ENCODE assay signal across 9 mouse cellular contexts in genomic region chr14:120287121-120287986, GRCm38 (mm10). TPM values are rescaled to one million over a fixed set of nuclear protein-coding genes. Genes with fewer than 3 reads are reported as not detected.
DNase-seq lines count a peak whose midpoint lies in the region; ATAC-seq and TF ChIP-seq lines count a peak whose summit lies in the region.
"Had no signal": no experiment of that assay in that cellular context is flagged by ENCODE, and none has a peak within 500 bp of the region (broad histone marks: within the 10 kb centered on the region; RNA-seq: fewer than 3 reads in every experiment).

No protein-coding gene starts in this region.

- H3K27ac ChIP-seq in kidney, adult 2 months (ENCODE audit: insufficient read depth, low read depth, low read length), result peak overlapping the region; percentile 19; the same call in 1 of the 2 replicates
- H3K27ac ChIP-seq in ES-E14 (ENCODE audit: insufficient read depth, low read depth, low read length, poor library complexity, severe bottlenecking), result peak overlapping the region; percentile 79
- H3K27ac ChIP-seq in embryonic facial prominence, embryonic 11.5 days (replicated peaks; ENCODE audit: low read depth, low read length), result peak overlapping the region; percentile 68
- H3K27ac ChIP-seq in limb, embryonic 15.5 days, result peak overlapping the region; percentile 78

- TF ChIP-seq POLR2A in kidney, adult 2 months (IDR thresholded peaks at IDR 0.05; ENCODE audit: low read depth, low read length), result no peak

- no peak overlapping the region for H3K4me2 ChIP-seq in embryonic facial prominence, embryonic 11.5 days (ENCODE audit: low read depth, low read length)
- H3K4me2 ChIP-seq in limb, embryonic 15.5 days, result 0 out of 2 replicates have a peak overlapping the region, but pooled peaks have one; percentile 12

- H3K9me3 ChIP-seq in ES-E14 (ENCODE audit: control insufficient read depth, insufficient read depth, low read depth, low read length), result no peaks in the 10 kb centered on the region
- no peaks in the 10 kb centered on the region for H3K9me3 ChIP-seq in embryonic facial prominence, embryonic 11.5 days (replicated peaks; ENCODE audit: control insufficient read depth, low read length)
- no peaks in the 10 kb centered on the region for H3K9me3 ChIP-seq in limb, embryonic 15.5 days

- TF ChIP-seq CTCF in kidney, adult 2 months (conservative IDR thresholded peaks at IDR 0.05; ENCODE audit: insufficient read depth, insufficient read length, low read depth, low read length), result no peak

- no peaks in the 10 kb centered on the region for H3K36me3 ChIP-seq in kidney, adult 2 months (ENCODE audit: control insufficient read depth, insufficient read depth, low read length)
- H3K36me3 ChIP-seq in ES-E14 (ENCODE audit: control insufficient read depth, insufficient read depth, low read length, poor library complexity, severe bottlenecking), result no peaks in the 10 kb centered on the region
- no peaks in the 10 kb centered on the region for H3K36me3 ChIP-seq in embryonic facial prominence, embryonic 11.5 days (replicated peaks; ENCODE audit: control insufficient read depth, insufficient read depth, low read depth, low read length)
- H3K36me3 ChIP-seq in limb, embryonic 15.5 days, result peaks cover 12% of the 10 kb centered on the region

- ATAC-seq in embryonic facial prominence, embryonic 11.5 days (replicated peaks; ENCODE audit: insufficient number of reproducible peaks, low FRiP score, low TSS enrichment, low read depth), result peak; percentile 74; the same call in 1 of the 2 replicates
- no peak for ATAC-seq in limb, embryonic 15.5 days (ENCODE audit: insufficient number of reproducible peaks, low FRiP score, low TSS enrichment, low read depth)

- in situ Hi-C loops in ES-E14 (cut with MboI; ENCODE audit: low sequenced_read_pairs in 2 of 2, unreplicated experiment in 2 of 2), result no loop called here

- peaks cover 40% of the 10 kb centered on the region for H3K4me1 ChIP-seq in kidney, adult 2 months (ENCODE audit: control insufficient read depth, insufficient read depth, low read length)
- H3K4me1 ChIP-seq in ES-E14 (ENCODE audit: control insufficient read depth in 2 of 2, insufficient read depth in 2 of 2, low read length in 2 of 2, poor library complexity in 1 of 2), result peaks cover 18 to 20% of the 10 kb centered on the region in 2 experiments
- peaks cover 13% of the 10 kb centered on the region for H3K4me1 ChIP-seq in embryonic facial prominence, embryonic 11.5 days (ENCODE audit: control insufficient read depth, insufficient read depth, low read length)
- H3K4me1 ChIP-seq in limb, embryonic 15.5 days, result peaks cover 83% of the 10 kb centered on the region

- 50% methylated on average over 21 of the region's 21 CpGs for WGBS in kidney, adult 2 months
- 21% methylated on average over 21 of the region's 21 CpGs for WGBS in embryonic facial prominence, embryonic 11.5 days
- 29% methylated on average over 21 of the region's 21 CpGs for WGBS in limb, embryonic 15.5 days

- H3K27me3 ChIP-seq in kidney, adult 2 months (replicated peaks; ENCODE audit: control insufficient read depth, insufficient read depth, low read length), result no peaks in the 10 kb centered on the region
- no peaks in the 10 kb centered on the region for H3K27me3 ChIP-seq in embryonic facial prominence, embryonic 11.5 days (ENCODE audit: control insufficient read depth, insufficient read depth, low read length)
- no peaks in the 10 kb centered on the region for H3K27me3 ChIP-seq in limb, embryonic 15.5 days

- H3K4me3 ChIP-seq in kidney, adult 2 months (ENCODE audit: insufficient read depth, low read depth, low read length), result no peak overlapping the region
- peak overlapping the region; percentile 41 to 50; a peak in 3 of 4 replicates for H3K4me3 ChIP-seq in ES-E14 (ENCODE audit: insufficient read depth in 1 of 2, low read depth in 1 of 2, low read length in 2 of 2, poor library complexity in 1 of 2, severe bottlenecking in 1 of 2)
- no peak overlapping the region for H3K4me3 ChIP-seq in embryonic facial prominence, embryonic 11.5 days (ENCODE audit: low read depth, low read length)
- no peak overlapping the region for H3K4me3 ChIP-seq in limb, embryonic 15.5 days

- H3K9ac ChIP-seq in ES-E14 (ENCODE audit: insufficient read depth, low read depth, low read length, poor library complexity, severe bottlenecking), result peak overlapping the region; percentile 71; the same call in 1 of the 2 replicates
- no peak overlapping the region; the same call in 1 of the 2 replicates for H3K9ac ChIP-seq in embryonic facial prominence, embryonic 11.5 days (replicated peaks; ENCODE audit: low read length)
- no peak overlapping the region for H3K9ac ChIP-seq in limb, embryonic 15.5 days

- no peak for DNase-seq in kidney, adult 2 months
- no peak for DNase-seq in kidney, postnatal 14 days
- DNase-seq in ES-E14 (ENCODE audit: low read depth, low spot score), result no peak
- peak; percentile 45 for DNase-seq in embryonic facial prominence, embryonic 11.5 days (ENCODE audit: low spot score)
- no peak for DNase-seq in right cerebral cortex, postnatal 36 days (ENCODE audit: low spot score in 2 of 2)
- no peak for DNase-seq in cerebellum, postnatal 36 days
- no peak for DNase-seq in retina, embryonic 14.5 days (ENCODE audit: low spot score)
- DNase-seq: kidney, postnatal 10 days had no signal

TF ChIP-seq in ES-E14, 5 proteins besides CTCF, POLR2A, EP300 and RAD21:
- no peak for TF ChIP-seq HCFC1 (IDR thresholded peaks at IDR 0.05; ENCODE audit: borderline replicate concordance, insufficient read depth, low read length)
- TF ChIP-seq ZC3H11A (IDR thresholded peaks at IDR 0.05; ENCODE audit: borderline replicate concordance, low read depth, low read length), result no peak
- TF ChIP-seq CHD2 (IDR thresholded peaks at IDR 0.05; ENCODE audit: low read depth, low read length), result no peak
- no peak for TF ChIP-seq MAFK (IDR thresholded peaks at IDR 0.05; ENCODE audit: insufficient read depth, low read depth, low read length)
- no peak for TF ChIP-seq ZNF384 (IDR thresholded peaks at IDR 0.05; ENCODE audit: low read depth, low read length)

RNA-seq across cellular contexts. Expression of gene Mbnl2, which starts 11.9 kb away (rescaled TPM):
- polyA plus RNA-seq in kidney, adult 2 months (2012; rRNA removed), result 50.0 and 53.9 TPM in 2 replicates
- 33.4 and 35.4 TPM in 2 replicates for total RNA-seq in ES-E14 (2012; rRNA removed)
- 74.3 and 76.0 TPM in 2 replicates for polyA plus RNA-seq in embryonic facial prominence, embryonic 11.5 days (2014; fragmentation: Nextera tagmentation; extraction: Ambion mirVana)
- polyA plus RNA-seq in limb, embryonic 15.5 days (2015; fragmentation: Nextera tagmentation; extraction: Ambion mirVana), result 163 and 180 TPM in 2 replicates

Comparison
In these comparisons a context has a peak if more than half of its experiments do, and no peak if none do; other contexts are left out.
1. H3K27ac ChIP-seq: peak in every context shown above with its lines; median percentile 79 in ES-E14; 78 in limb, embryonic 15.5 days; 68 in embryonic facial prominence, embryonic 11.5 days; 19 in kidney, adult 2 months.
2. H3K4me3 ChIP-seq: peak in ES-E14 (2 of 2); none in kidney, adult 2 months (single experiment), embryonic facial prominence, embryonic 11.5 days (single experiment) and limb, embryonic 15.5 days (single experiment).